Mouse (Mus musculus) CH12.LX (cell line): ENCODE measurements around the gene Asb8.

Source experiments
- BHLHE40 ChIP-seq: IDR thresholded peaks from 2 replicates; pipeline ENCODE4 v1.6.1; 2011; ENCODE audit warnings: mild to moderate bottlenecking, low read depth, low read length, improper control_type of control experiment
- MAX ChIP-seq: IDR thresholded peaks from 2 replicates; pipeline ENCODE4 v1.6.1; 2011; ENCODE audit warnings: low read length, improper control_type of control experiment
- MXI1 ChIP-seq: IDR thresholded peaks from 2 replicates; pipeline ENCODE4 v1.6.1; 2011; ENCODE audit warnings: mild to moderate bottlenecking, low read depth, low read length, improper control_type of control experiment
- POLR2A ChIP-seq: IDR thresholded peaks from 2 replicates; pipeline ENCODE4 v1.6.1; 2011; ENCODE audit warnings: low read depth, mild to moderate bottlenecking, improper control_type of control experiment, low read length

GRCm38 (mm10) chr15:98166963-98167644 lies 1.7 kb upstream of the Asb8 start, which contains the start of gene Ccdc184:
- TF ChIP-seq POLR2A (no peak), MXI1 (no peak), MAX (no peak), BHLHE40 (no peak)
